Mouse (Mus musculus): Measurements from ENCODE around the gene Magi1. TPM values are rescaled to one million over a fixed set of nuclear protein-coding genes. Genes with fewer than 3 reads are reported as not detected.

The Magi1 gene
- total RNA-seq, 2 experiments from 2014 or later, result 7.1 to 9.8 TPM

GRCm38 (mm10) chr6:94158119-94158848, 125.4 kb downstream of the Magi1 start:
- DNase-seq, result no peak

GRCm38 (mm10) chr6:94155996-94156395, 127.7 kb downstream of the Magi1 start:
- DNase-seq, result no peak

GRCm38 (mm10) chr6:94154854-94155601, 128.7 kb downstream of the Magi1 start:
- no peak for DNase-seq

- no peak for DNase-seq
Measured at GRCm38 (mm10) chr6:94152881-94153280, 130.8 kb downstream of the Magi1 start.

- no peak for DNase-seq
Measured at GRCm38 (mm10) chr6:94150876-94151275, 132.8 kb downstream of the Magi1 start.

- DNase-seq, result no peak
Measured at GRCm38 (mm10) chr6:94149800-94150199, 133.9 kb downstream of the Magi1 start.

- no peak for DNase-seq
Measured at GRCm38 (mm10) chr6:94146206-94146493, 137.6 kb downstream of the Magi1 start.

GRCm38 (mm10) chr6:94145430-94146205, 138.1 kb downstream of the Magi1 start:
- DNase-seq, result peak; percentile 64

GRCm38 (mm10) chr6:94142493-94142892, 141.2 kb downstream of the Magi1 start:
- no peak for DNase-seq

GRCm38 (mm10) chr6:94141496-94141895, 142.2 kb downstream of the Magi1 start:
- DNase-seq, result no peak

- no peak for DNase-seq
Measured at GRCm38 (mm10) chr6:94139952-94140414, 143.7 kb downstream of the Magi1 start.

GRCm38 (mm10) chr6:94136693-94137092, 147.0 kb downstream of the Magi1 start:
- no peak for DNase-seq

GRCm38 (mm10) chr6:94134159-94134558, 149.6 kb downstream of the Magi1 start:
- DNase-seq, result no peak

GRCm38 (mm10) chr6:94131999-94132398, 151.7 kb downstream of the Magi1 start:
- no peak for DNase-seq

- no peak for DNase-seq
Measured at GRCm38 (mm10) chr6:94130389-94130788, 153.3 kb downstream of the Magi1 start.

GRCm38 (mm10) chr6:94126763-94127162, 157.0 kb downstream of the Magi1 start:
- DNase-seq, result no peak

GRCm38 (mm10) chr6:94125144-94125543, 158.6 kb downstream of the Magi1 start:
- DNase-seq, result no peak

- no peak for DNase-seq
Measured at GRCm38 (mm10) chr6:94124279-94124678, 159.4 kb downstream of the Magi1 start.

- no peak for DNase-seq
Measured at GRCm38 (mm10) chr6:94122566-94123150, 161.1 kb downstream of the Magi1 start.

- DNase-seq, result no peak
Measured at GRCm38 (mm10) chr6:94121488-94121887, 162.2 kb downstream of the Magi1 start.

- DNase-seq, result no peak
Measured at GRCm38 (mm10) chr6:94116434-94117432, 167.0 kb downstream of the Magi1 start.

Data from gastrocnemius, postnatal 10 days (tissue).